Mouse (Mus musculus) ES-CJ7 (cell line): Measurements from ENCODE around the gene Snrpd2.
"Not testable (repeated sequence)": the region's sequence is repeated elsewhere in the genome, so short reads cannot be mapped to it uniquely, and the experiment has no call there.

ENCODE experiments used
- DNase-seq: peaks from one replicate; pipeline ENCODE4 v3.0.0; 2011; ENCODE audit warnings: low read depth, low spot score

Gene Snrpd2

GRCm38 (mm10) chr7:19148875-19149541 lies 514 bp upstream of the Snrpd2 start, which contains the start of gene Qpctl:
TSS of gene Qpctl (minus strand) at chr7:19149291.
- DNase-seq: peak; percentile 99

- DNase-seq: not testable (repeated sequence)
These were observed 1.6 kb downstream of the Snrpd2 start for GRCm38 (mm10) chr7:19151121-19151520.

GRCm38 (mm10) chr7:19154796-19155195 lies 5.3 kb downstream of the Snrpd2 start:
- no peak for DNase-seq

GRCm38 (mm10) chr7:19155825-19156475 lies 6.4 kb downstream of the Snrpd2 start:
- DNase-seq: no peak

- DNase-seq: peak; percentile 87
These were observed 7.8 kb downstream of the Snrpd2 start for GRCm38 (mm10) chr7:19157160-19157800.

GRCm38 (mm10) chr7:19158601-19159000 lies 9.1 kb downstream of the Snrpd2 start:
- no peak for DNase-seq

- no peak for DNase-seq
These were observed 9.9 kb downstream of the Snrpd2 start for GRCm38 (mm10) chr7:19159411-19159810.

- DNase-seq: peak; percentile 81
These were observed 10.6 kb downstream of the Snrpd2 start for GRCm38 (mm10) chr7:19160115-19160514.

GRCm38 (mm10) chr7:19162928-19163327 lies 13.4 kb downstream of the Snrpd2 start:
- DNase-seq: no peak

GRCm38 (mm10) chr7:19163752-19164151 lies 14.2 kb downstream of the Snrpd2 start:
- no peak for DNase-seq

GRCm38 (mm10) chr7:19164189-19164588 lies 14.7 kb downstream of the Snrpd2 start:
- peak; percentile 92 for DNase-seq

- DNase-seq: peak; percentile 83
These were observed 15.5 kb downstream of the Snrpd2 start for GRCm38 (mm10) chr7:19164978-19165377.

- DNase-seq: no peak
These were observed 16.3 kb downstream of the Snrpd2 start, which contains the start of gene Gipr for GRCm38 (mm10) chr7:19165656-19166423. TSS of gene Gipr (minus strand) at chr7:19166127.

GRCm38 (mm10) chr7:19166990-19167389 lies 17.5 kb downstream of the Snrpd2 start:
- DNase-seq: no peak

- no peak for DNase-seq
These were observed 20.0 kb downstream of the Snrpd2 start for GRCm38 (mm10) chr7:19169506-19169905.

- DNase-seq: no peak
These were observed 20.6 kb downstream of the Snrpd2 start for GRCm38 (mm10) chr7:19170142-19170541.

GRCm38 (mm10) chr7:19171831-19172230 lies 22.3 kb downstream of the Snrpd2 start:
- DNase-seq: no peak

- peak; percentile 89 for DNase-seq
These were observed 23.4 kb downstream of the Snrpd2 start for GRCm38 (mm10) chr7:19172874-19173273.

- DNase-seq: peak; percentile 93
These were observed 26.4 kb downstream of the Snrpd2 start, which contains the start of gene Eml2 for GRCm38 (mm10) chr7:19175708-19176515. TSS of gene Eml2 (plus strand) at chr7:19176421.

- no peak for DNase-seq
These were observed 27.0 kb downstream of the Snrpd2 start for GRCm38 (mm10) chr7:19176516-19176947.

GRCm38 (mm10) chr7:19177216-19177615 lies 27.7 kb downstream of the Snrpd2 start:
- no peak for DNase-seq
